Mouse (Mus musculus) kidney, adult 18-20 months (tissue): Measurements from ENCODE around the gene Epb41l3.
"Not testable (repeated sequence)": the region's sequence is repeated elsewhere in the genome, so short reads cannot be mapped to it uniquely, and the experiment has no call there.

Experiments
- DNase-seq: peaks from one replicate; pipeline ENCODE4 v3.0.0; 2021

Epb41l3 gene

DNA sequence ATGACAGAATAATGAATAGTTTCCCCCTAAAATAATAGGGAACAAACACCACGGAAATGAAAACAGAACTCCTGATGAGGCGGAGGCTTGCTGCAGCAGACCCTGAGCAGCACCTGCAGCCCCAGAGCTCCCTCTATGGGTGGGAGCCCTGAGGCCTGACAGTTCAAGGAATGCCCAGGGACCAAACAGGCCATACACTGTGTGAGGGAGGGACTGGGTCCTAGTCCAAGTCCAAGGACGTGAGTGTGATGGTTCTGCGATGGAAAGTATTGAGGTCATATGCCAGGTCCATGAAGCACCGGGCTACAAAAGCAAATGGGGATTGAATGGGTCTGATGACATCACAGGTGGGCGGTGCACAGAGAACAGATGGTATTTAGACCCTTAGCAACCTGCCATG lies 33.7 kb downstream of the Epb41l3 start:
- peak; percentile 20 for DNase-seq

DNA sequence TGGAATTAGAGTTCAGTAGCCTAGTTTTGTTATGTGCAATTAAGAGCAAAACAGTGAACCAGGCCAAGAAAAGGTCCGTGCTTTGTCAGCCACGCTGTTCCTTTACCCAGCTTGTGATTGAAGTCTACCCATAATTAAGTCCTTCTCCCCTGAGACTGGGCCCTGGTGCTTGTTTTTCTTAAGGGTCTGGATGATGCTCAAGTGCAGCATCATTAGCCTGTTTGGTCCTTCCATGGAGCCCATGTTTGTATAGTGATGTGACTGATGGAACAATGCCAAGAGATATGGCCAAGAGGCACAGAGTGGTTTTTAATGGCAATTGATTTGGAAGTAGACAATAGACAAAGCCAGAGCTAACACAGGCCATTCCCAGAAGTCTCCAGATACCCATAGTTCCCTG lies 36.7 kb downstream of the Epb41l3 start:
- no peak for DNase-seq

DNA sequence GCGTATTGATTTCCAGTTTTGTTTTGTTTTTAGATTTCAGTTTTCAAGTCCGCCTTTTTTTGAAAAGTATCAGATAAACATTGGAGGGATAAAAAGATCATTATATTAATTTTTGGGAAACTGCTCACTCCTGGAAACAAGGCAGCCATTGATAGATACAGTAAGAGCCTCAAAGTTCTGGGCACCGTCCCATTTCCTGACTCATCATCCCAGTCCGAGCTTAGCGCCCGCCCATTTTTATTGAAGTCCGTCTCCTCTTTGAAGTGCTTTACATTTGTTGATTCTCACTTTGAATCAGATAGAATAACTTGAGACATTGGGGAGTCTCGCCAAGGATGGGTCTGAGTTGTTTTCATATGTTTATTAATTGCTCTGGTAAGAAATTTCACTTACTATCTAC lies 43.7 kb downstream of the Epb41l3 start:
- DNase-seq, result no peak

DNA sequence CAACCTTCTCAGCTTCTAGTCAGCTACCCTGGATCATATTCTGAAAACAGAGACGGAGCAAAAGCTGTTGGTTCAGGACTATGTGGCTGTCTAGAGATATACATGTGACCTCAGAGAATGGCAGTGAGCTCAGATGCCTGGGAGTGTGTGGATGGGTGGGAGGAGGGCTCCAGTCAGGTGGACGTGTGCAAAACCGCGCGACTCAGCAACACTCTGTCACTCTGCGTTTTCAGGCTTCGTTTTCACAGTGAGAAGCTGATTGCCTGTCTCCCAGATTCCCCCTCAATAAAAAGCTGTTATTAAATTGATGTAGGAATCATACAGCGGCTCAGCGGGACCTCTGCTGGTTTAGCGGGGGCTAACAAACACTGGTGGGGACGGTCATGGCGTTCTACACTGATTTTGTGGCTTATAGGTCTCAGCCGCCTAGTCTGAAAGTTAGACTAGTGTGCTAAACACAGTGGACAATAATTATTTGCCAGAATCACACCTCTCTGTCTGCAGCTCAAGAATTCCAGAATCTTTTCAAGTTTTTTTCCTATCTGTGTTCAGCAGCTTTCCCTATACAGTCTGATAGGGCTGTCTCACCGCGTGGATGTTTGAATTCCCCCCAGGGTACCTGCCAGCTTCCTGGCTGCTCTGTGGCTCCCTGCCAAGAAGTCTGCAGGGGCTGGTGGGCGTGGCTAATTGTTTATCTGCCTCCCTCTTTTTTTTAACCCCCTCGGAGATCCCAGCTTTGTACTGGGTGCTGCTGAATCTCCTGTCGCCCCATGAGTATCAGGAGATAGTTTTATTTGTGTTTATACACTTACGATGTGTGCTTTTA lies 45.3 kb downstream of the Epb41l3 start:
- DNase-seq, result no peak

DNA sequence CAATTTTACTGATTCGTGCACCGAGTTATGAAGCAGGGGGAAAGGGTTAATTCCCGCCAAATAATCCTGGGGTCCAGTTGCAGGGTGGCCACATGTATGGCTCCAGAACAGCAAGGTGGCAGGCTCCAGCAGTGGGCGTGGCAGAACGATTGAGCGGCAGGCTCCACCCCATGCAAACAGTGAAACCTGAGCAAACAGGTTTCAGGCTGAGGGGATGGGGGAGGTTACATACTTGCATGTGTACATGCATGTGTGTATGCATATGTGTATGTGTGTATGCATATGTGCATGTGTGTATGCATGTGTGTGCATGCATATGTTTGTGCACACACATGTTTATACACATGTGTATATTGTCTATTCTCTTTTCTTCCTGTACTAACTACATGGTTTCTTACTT lies 46.9 kb downstream of the Epb41l3 start:
- DNase-seq, result not testable (repeated sequence)

DNA sequence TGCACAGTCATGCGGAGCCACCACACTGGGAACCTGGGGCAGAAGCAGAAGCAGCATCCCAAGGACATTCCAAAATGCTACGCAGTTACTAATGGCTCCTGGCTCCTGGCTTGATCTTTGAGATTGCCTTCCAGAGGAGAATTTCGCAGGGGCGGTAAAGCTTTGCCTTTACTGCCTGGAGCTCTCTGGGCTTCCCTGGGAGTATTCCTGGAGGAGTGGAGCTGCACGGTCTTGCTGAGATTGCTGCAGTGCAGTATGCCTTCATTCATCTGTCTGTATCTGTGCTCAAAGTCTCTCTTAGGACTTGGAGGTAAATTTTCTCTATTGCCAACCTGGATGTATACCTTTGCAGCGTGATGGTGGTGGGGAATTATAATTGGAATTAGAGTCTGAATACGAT lies 52.0 kb downstream of the Epb41l3 start:
- DNase-seq, result no peak

DNA sequence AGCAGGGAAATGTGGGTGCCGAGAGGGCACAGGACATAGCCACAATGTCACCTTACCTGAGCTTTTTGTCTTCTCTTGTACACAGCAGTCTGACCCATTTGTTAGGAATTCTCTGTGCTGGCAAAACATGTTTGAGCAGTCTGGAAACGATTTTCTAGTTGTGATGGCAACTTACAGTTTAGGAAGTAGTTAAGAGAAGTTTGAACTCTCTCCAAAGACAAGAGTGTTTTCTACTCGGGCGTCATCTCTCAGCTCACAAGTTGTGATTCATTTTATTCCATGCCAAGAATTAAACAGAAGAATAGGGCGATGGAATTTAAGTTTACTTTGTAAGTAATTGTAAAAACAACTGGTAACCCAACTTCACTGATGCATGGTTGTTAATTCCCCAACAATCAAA lies 52.5 kb downstream of the Epb41l3 start:
- DNase-seq, result no peak

DNA sequence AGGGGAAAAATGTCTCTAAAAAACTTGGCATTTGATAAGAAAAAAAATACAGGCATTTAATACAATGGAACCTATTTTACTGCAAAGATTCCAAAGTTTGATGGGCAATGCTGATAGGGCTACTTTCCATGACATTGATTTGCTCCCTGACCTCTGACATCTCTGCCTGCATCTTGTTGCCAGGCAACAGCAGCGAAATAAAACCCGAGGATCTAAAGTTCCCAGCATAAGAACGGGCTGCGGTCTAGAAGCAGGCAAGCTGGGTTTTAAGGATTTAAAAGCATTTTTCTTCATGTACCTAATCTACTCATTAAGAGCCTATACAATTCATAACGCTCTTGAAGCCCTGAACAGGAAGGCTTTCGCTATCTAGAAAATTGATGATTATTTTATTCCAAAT lies 54.0 kb downstream of the Epb41l3 start:
- no peak for DNase-seq

DNA sequence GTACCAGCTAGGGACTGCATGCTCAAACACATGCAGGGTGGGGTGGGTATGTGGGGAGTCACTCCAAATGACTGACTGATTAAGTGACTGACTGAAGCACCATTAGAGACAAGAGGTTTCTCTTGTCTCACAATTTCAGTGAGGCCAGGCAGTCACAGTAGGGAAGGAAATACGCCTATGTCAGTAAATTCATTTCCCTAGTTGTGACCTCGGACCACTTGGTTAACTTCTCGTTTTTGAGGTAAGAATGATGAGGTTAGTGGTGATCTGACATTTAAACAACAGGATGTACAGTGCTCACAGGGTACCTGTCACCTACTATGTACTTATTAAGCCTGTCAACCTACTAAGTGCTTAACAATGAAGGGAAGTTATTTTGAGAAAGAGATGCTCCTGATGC lies 67.5 kb downstream of the Epb41l3 start:
- no peak for DNase-seq

DNA sequence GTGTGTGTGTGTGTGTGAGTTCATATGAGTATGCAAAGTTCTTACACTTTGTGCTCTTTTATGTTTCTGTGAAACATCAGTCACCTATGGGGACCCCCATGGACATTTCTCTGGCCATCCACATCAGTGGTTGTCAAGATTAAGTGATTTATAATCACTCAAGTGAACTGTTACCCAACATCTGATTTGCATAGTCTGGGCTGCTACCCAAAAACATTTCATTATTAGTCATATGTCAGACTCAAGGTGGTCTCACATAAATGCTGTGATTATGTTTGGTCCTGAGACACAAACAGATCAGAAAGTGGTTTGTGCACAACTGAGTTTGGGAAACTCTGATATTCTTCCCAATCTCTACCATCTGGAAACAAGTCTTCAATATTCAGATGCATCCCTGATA lies 75.3 kb downstream of the Epb41l3 start:
- DNase-seq, result no peak

DNA sequence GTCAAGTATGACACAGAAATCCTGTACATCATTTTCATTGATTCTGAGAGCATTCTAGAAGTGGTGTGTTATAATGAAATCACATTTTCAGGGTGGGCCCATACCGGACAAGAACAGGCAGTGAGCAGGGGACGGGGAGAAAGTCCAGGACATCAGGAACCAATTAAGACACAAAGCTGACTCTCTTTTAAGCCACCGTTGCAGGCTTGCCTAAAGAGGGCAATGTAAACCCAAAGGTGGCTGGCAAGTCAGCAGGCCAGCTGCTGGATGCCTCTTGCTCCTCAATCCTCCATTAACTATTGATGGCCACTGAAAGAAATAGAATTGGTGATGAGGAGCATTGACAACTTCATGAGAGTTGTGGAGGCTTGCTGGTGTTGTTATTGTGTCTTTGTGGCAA lies 75.8 kb downstream of the Epb41l3 start:
- DNase-seq, result no peak

DNA sequence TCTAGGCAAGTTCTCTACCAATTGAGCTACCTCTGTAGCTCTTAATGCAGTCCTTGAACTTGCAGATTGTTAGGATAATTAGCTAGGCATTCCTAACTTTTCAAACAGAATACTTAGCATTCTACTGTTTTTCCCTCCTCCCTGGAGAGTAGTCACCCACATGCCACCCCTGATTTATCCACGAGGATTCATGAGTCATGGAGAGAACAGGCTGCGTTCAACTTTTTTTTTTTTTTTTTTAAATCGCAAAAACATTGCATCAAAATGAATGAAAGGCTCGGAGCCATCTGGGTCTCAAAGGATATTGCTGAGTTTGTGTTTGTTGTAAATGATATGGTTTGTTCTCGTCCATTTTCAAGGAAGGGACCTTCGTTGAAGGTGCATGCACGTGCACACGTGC lies 79.6 kb downstream of the Epb41l3 start:
- DNase-seq, result no peak

DNA sequence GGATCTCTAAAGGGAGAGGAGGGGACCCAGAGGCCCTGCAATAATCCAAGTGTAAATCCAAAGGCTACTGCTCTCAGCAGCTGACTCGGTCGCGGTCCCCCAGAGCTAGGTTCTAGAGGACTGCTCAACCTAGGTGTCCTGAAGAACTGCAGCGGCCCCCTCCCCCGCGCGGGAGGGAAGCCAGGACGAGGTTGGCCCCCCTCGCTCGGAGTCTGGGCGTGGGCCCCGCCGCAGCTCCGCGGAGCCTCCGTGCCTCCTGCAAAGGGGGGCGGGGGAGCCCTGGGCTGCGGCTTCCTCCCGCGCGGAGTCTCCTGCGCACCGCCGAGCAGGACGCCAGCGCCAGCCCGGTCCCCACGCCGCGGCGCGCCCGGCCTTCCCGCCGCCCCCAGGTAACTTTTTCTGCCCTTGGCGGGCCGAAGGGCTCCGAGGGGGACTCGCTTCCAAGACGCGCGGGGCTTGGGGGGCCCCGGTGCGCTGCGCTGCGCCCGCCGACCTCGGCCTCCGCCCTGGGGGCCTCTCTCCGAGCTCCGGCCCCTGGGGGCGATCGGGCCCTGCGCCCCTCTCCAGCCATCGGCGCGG lies 81.1 kb downstream of the Epb41l3 start:
- DNase-seq, result peak; percentile 15

DNA sequence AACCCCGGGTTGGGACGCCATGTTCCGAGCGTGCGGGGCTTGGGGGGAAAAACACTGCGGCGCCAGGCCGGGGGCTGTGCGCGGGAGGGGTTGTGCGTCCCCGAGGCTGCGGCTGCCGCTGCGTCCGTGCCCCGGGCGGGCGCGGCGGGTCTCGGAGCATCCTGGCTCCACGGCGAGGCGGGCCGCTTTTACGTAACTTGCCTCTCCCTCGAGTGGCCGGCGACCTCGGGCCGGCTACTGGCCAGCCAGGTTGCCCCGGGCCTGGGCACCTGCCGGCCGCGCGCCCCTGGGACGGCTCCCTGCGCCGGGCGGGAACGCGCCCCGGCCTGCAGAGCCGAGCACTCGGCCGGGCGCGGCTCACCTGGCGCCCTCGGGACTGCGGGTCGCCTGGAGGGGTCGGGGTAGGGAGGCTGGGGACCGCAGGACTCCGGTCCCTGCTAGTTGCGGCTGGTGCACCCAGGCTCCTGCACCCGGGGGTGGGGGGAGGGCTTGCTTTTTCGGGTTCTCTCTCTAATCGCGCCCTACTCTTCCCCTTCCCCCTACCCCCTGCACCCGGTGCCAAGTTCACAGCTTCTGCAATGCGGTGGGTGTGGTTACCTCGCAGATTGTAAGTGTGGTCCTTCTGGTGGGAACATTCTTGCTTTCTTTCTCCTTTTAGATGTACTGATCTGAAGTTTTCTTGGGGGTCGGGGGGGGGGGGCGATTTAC lies 81.8 kb downstream of the Epb41l3 start:
- DNase-seq, result peak; percentile 21

DNA sequence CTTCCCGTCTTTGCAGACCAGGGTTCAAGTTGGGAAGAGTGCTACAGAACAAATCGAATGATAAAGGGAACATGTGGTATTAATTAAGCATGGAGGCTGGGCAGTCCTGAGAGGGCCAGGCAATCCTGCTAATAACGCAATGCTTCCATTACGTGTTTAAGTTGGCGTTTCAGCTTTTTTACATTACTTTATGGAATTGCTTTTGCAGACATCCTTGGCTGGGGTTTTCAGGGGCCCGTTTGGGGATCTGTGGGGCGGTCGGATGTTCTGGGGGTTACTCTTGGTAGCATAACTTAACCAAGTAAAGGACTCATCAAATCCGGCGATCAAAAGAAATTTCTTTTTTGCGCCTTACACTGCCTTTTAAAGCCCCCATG lies 82.3 kb downstream of the Epb41l3 start:
- DNase-seq, result no peak

DNA sequence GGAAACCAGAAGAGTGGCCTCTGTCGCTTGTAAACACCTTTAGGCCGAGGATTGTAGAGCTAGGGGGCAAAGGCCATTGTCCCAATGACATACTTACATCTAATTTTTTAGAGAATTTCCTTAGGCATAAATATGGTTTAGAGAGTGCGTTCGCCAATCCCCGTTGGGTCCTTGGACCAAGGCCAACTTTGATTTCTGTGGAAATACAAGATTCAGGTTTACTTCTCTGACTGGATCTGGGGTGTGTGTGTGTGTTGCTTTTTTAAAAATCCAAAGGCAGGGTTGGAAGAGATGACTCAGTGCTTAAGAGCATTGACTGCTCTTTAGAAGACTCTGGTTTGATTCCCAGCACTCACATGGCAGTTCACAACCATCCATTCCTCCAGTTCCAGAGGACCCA lies 83.2 kb downstream of the Epb41l3 start:
- DNase-seq, result no peak

DNA sequence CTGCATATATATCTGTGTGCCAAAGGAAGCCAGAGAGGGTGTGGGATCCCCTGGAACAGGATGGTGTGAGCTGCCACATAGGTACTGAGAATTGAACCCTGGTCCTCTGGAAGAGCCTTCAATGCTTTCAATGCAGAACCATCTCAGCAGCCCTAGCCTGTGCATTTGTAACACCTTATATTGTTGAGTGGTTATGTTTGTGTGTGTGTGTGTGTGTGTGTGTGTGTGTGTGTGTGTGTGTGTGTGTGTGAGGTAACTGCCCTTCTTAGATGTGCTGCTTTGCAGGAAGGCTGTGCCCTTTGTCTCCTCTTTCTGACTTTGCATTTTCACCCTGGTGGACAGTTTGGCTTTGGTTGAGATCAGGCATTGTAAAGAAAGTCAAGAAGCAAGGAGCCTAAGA lies 87.2 kb downstream of the Epb41l3 start:
- DNase-seq, result no peak

DNA sequence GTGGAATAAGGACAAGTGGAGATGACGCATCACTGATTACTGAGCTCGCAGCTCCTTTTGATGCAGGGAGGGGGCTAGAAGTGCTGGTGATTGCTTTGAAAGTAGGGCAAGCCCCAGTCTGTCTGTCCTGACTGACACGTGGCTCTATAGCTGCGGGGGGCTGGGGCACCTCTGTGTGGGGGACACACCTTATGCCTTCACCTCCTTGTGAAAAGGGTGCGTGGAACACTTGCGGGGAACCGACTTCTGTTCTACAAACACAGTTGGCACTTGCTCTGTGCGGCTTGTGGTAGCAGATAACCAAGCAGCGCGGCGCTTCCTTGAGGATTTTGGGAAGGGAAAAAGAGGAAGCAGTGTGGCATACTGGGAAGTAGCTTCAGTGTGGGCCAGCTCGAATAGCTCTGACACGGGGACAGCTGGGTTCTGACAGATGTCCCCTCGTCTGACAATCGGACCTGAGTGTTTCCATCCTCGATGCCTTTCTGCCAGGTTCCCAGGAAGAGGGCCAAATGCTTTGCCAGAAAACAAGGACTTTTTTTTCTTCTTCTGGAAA lies 101.5 kb downstream of the Epb41l3 start:
- no peak for DNase-seq

DNA sequence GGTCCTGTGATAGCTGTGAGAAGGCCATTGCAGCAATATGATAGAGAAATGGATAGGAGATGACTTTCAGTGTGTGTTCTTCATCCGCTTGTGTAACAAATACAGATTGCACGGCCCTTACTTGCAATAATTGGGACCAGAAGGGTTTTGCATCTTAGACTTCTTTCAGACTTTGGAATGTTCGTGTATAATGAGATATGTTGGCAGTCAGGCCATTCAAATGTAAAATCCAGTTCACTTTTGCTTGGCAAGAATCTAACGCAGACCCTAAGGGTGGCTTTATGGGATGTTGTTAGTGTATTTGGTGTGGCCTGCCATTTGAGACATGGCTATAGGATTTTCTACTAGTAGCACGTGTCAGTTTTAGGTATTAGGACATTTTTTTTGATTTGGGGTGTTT lies 102.5 kb downstream of the Epb41l3 start:
- no peak for DNase-seq

DNA sequence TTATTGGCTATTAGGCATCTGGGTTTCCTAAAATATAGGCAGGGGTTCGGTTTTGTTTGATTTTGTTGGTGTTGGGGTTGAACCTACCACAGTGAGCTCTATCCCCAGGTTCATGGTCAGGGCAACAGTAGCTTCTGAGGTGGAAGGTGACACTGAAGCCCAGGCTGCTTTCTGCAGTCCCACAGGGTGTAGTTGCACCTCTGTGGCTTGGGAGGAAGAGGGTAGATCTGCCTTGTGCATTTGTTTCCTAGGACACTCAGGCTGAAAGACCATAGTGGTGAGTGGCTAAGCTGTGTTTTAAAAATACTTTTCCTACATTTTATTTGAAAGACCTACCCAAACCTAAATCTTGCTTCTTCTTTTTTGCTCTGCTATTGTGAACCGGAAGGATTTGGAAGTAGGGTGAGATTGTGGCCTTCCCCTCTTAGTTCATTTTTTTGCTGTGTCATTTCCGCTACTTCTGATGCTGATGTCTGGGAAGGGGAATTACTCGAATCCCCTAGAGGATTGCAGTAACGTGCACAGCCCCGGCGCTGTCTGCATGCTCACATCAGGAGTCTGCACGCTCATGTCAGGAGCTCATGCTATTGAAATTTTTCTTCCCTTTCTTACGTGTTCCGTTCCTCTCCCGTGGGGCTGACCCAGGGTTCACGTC lies 105.5 kb downstream of the Epb41l3 start:
- DNase-seq, result no peak

DNA sequence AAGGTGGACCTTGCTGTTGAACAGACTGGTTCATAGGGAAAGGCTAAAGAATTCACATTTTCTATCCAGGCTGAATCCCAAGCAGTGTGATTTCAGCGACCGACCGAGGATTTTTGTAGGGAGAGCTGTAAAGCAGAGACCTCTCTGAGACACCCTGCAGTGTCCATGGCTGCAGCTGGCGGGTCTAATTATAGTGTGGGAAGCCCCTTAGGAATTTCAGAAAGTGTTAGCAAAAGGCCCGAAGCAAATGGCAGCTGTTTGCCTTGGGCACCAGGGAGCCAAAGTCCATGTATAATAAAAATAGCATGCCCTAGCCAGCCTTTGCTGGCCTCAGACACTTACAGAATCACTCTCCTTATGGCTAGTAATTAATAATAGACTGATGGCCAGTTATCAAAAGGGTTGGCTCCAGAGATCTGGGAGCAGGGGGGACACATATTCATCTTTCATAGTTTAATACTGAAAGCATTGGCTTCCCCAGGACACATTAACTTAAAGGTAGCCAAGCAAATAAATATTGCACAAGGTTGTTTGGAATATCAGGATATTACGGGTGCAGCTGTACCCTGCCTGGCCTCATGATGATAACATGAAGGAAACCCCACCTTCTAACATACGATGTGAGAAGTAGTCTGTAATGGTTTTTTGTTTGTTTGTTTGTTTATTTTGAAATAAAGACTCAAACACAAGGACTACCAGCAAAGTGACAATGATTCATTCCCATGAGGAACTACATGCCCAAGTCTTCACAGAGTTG lies 106.3 kb downstream of the Epb41l3 start:
- DNase-seq, result no peak

DNA sequence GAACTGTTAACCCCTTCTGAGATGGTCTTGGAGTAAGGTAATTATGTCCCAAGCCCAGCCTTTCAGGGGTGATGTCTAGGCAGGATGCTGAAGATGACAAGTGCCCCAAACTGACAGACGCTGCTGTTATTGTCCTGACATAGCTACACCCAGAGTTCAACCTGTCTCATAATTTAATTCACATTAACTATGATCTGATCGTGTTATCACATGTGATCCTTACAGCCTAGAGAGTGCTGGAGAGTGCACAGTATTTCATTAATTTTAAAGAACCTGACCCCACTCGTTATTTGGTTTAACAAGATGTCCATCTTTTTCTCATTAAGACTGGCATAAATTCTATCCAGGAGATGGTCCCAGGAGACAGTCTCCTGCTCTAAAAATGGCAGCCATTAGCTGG lies 112.3 kb downstream of the Epb41l3 start:
- DNase-seq, result no peak
